Mouse (Mus musculus) embryonic facial prominence, embryonic 13.5 days (tissue): ENCODE measurements around the gene Rgs7. TPM values are rescaled to one million over a fixed set of nuclear protein-coding genes. Genes with fewer than 3 reads are reported as not detected.

Experiments
- ATAC-seq: fragments of 200-750 bp; cut with Nextera tagmentation; 2 replicates; pipeline ENCODE4 v1.8.0; 2017; ENCODE audit warnings: low read depth; ENCODE audit not compliant: insufficient number of reproducible peaks, insufficient read depth, low FRiP score, low TSS enrichment
- H3K27ac ChIP-seq: fragments of 300-500 bp; sonication (generic); 2 replicates; pipeline ENCODE4 v1.5.1; 2015; ENCODE audit warnings: moderate library complexity, mild to moderate bottlenecking, inconsistent platforms
- H3K27me3 ChIP-seq: fragments of 300-500 bp; sonication (generic); 2 replicates; pipeline ENCODE4 v1.6.1; 2015; ENCODE audit warnings: mild to moderate bottlenecking, inconsistent platforms
- H3K36me3 ChIP-seq: fragments of 300-500 bp; sonication (generic); 2 replicates; pipeline ENCODE4 v1.6.1; 2015; ENCODE audit warnings: mild to moderate bottlenecking, inconsistent platforms
- H3K4me1 ChIP-seq: fragments of 300-500 bp; sonication (generic); 2 replicates; pipeline ENCODE4 v1.6.1; 2015; ENCODE audit warnings: inconsistent platforms
- H3K4me2 ChIP-seq: fragments of 300-500 bp; sonication (generic); 2 replicates; pipeline ENCODE4 v1.6.1; 2015; ENCODE audit warnings: moderate library complexity, mild to moderate bottlenecking, inconsistent platforms
- H3K4me3 ChIP-seq: fragments of 300-500 bp; sonication (generic); 2 replicates; pipeline ENCODE4 v1.5.1; 2015; ENCODE audit warnings: mild to moderate bottlenecking, inconsistent platforms
- H3K9ac ChIP-seq: fragments of 300-500 bp; sonication (generic); 2 replicates; pipeline ENCODE4 v1.6.1; 2015; ENCODE audit warnings: mild to moderate bottlenecking, inconsistent platforms
- H3K9me3 ChIP-seq: fragments of 300-500 bp; sonication (generic); 2 replicates; pipeline ENCODE4 v1.6.1; 2016; ENCODE audit warnings: inconsistent platforms
- WGBS: fragments of 180-500 bp; shearing (Covaris S2); methylation state at CpG from one replicate; pipeline ENCODE4 v1.1.7; 2015; ENCODE audit warnings: mixed read lengths; 5-methylcytosine and 5-hydroxymethylcytosine counted together
- polyA plus RNA-seq: library from polyadenylated mRNA; unstranded; fragments of >200 nt; fragmentation: Nextera tagmentation; extraction: Ambion mirVana; gene quantifications from 2 replicates; pipeline ENCODE4 v1.2.1, GENCODE M21; 2015

Rgs7 gene
- polyA plus RNA-seq, 1 experiment from 2014 or later = 3.2 TPM

- Histone ChIP-seq H3K27me3 (no peaks in the 10 kb centered on the region), H3K9me3 (no peaks in the 10 kb centered on the region), H3K36me3 (no peaks in the 10 kb centered on the region), H3K4me3 (no peak overlapping the region), H3K9ac (no peak overlapping the region), H3K27ac (no peak overlapping the region), H3K4me2 (no peak overlapping the region), H3K4me1 (no peaks in the 10 kb centered on the region)
- no peak for ATAC-seq
- WGBS = 80% methylated on average over 5 of the region's 5 CpGs
Observed at GRCm38 (mm10) chr1:175473060-175473459, 19.2 kb downstream of the Rgs7 start.

- Histone ChIP-seq H3K9me3 (no peaks in the 10 kb centered on the region), H3K9ac (no peak overlapping the region), H3K27ac (no peak overlapping the region), H3K36me3 (no peaks in the 10 kb centered on the region), H3K4me3 (no peak overlapping the region), H3K4me2 (no peak overlapping the region), H3K4me1 (no peaks in the 10 kb centered on the region), H3K27me3 (no peaks in the 10 kb centered on the region)
- ATAC-seq = no peak
- WGBS = 59% methylated on average over 8 of the region's 8 CpGs
Observed at GRCm38 (mm10) chr1:175469087-175469788, 23.1 kb downstream of the Rgs7 start.

- H3K4me1 ChIP-seq = no peaks in the 10 kb centered on the region
- H3K27me3 ChIP-seq = no peaks in the 10 kb centered on the region
- H3K27ac ChIP-seq = no peak overlapping the region
- no peak overlapping the region for H3K9ac ChIP-seq
- 66% methylated on average over 2 of the region's 2 CpGs for whole genome bisulfite sequencing
- no peaks in the 10 kb centered on the region for H3K9me3 ChIP-seq
- H3K4me2 ChIP-seq = no peak overlapping the region
- H3K36me3 ChIP-seq = no peaks in the 10 kb centered on the region
- H3K4me3 ChIP-seq = no peak overlapping the region
- ATAC-seq = no peak
Observed at GRCm38 (mm10) chr1:175464566-175464965, 27.7 kb downstream of the Rgs7 start.

- Histone ChIP-seq H3K4me1 (no peaks in the 10 kb centered on the region), H3K4me2 (no peak overlapping the region), H3K27me3 (no peaks in the 10 kb centered on the region), H3K9ac (no peak overlapping the region), H3K27ac (no peak overlapping the region), H3K36me3 (no peaks in the 10 kb centered on the region), H3K9me3 (no peaks in the 10 kb centered on the region), H3K4me3 (no peak overlapping the region)
- WGBS = 89% methylated on average over 2 of the region's 2 CpGs
- no peak for ATAC-seq
Observed at GRCm38 (mm10) chr1:175462351-175462750, 29.9 kb downstream of the Rgs7 start.

- ATAC-seq = no peak
- no peak overlapping the region for H3K9ac ChIP-seq
- H3K36me3 ChIP-seq = no peaks in the 10 kb centered on the region
- H3K4me3 ChIP-seq = no peak overlapping the region
- H3K9me3 ChIP-seq = no peaks in the 10 kb centered on the region
- 84% methylated on average over 6 of the region's 6 CpGs for WGBS
- no peak overlapping the region for H3K27ac ChIP-seq
- no peaks in the 10 kb centered on the region for H3K4me1 ChIP-seq
- H3K4me2 ChIP-seq = no peak overlapping the region
- no peaks in the 10 kb centered on the region for H3K27me3 ChIP-seq
Observed at GRCm38 (mm10) chr1:175454041-175454636, 38.2 kb downstream of the Rgs7 start.

- no peaks in the 10 kb centered on the region for H3K36me3 ChIP-seq
- 20% methylated on average over 5 of the region's 5 CpGs for WGBS
- H3K4me3 ChIP-seq = no peak overlapping the region
- no peaks in the 10 kb centered on the region; the same call in 1 of the 2 replicates for H3K27me3 ChIP-seq
- H3K27ac ChIP-seq = no peak overlapping the region
- no peaks in the 10 kb centered on the region for H3K4me1 ChIP-seq
- no peaks in the 10 kb centered on the region for H3K9me3 ChIP-seq
- H3K4me2 ChIP-seq = no peak overlapping the region
- H3K9ac ChIP-seq = no peak overlapping the region
- no peak for ATAC-seq
Observed at GRCm38 (mm10) chr1:175448017-175448416, 44.3 kb downstream of the Rgs7 start.

DNA sequence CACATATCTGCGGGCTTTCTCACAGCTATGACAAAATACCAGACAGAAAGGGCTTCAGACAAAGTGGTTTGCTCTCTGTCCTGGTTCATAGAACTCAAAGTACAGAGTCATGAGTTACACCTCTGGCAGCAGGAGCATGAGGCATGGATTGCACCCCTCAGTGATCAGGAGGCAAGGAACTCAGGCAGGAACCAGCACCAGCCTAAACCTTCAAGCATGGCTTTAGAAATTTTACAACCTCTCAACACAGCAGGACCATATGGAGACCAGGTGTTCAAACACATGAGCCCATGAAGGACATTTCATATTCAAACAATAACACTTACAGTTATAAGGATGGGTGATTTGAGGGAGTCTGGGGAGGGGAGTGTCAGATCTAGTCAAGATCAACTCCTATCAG lies 49.4 kb downstream of the Rgs7 start:
- H3K36me3 ChIP-seq = no peaks in the 10 kb centered on the region
- H3K27me3 ChIP-seq = no peaks in the 10 kb centered on the region; the same call in 1 of the 2 replicates
- H3K9me3 ChIP-seq = no peaks in the 10 kb centered on the region
- H3K4me3 ChIP-seq = no peak overlapping the region
- no peak overlapping the region for H3K27ac ChIP-seq
- 95% methylated on average over 1 of the region's 1 CpGs for WGBS
- H3K4me2 ChIP-seq = no peak overlapping the region
- H3K9ac ChIP-seq = no peak overlapping the region
- no peaks in the 10 kb centered on the region for H3K4me1 ChIP-seq
- ATAC-seq = no peak

DNA sequence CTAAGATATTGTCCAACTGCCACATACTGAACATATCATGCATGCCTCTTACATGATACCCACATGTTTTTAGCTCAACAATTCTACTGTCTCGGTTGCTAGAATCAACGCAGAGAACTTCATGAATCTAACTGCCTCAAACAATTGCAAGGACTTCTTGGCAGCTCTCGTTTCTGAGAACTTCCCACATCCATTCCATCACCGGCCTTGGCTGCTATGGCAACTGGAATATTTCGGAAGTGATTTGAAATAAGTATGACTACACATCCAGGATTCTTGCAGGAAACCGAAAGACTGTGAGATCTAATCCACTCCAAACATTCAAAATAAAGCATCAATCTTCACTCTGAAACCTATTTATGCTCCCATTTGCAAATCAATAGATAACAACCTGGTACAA lies 50.3 kb downstream of the Rgs7 start:
- H3K36me3 ChIP-seq = no peaks in the 10 kb centered on the region
- H3K27me3 ChIP-seq = no peaks in the 10 kb centered on the region; the same call in 1 of the 2 replicates
- no peak for ATAC-seq
- H3K4me2 ChIP-seq = no peak overlapping the region
- no peak overlapping the region for H3K27ac ChIP-seq
- no peak overlapping the region for H3K4me3 ChIP-seq
- no peaks in the 10 kb centered on the region for H3K9me3 ChIP-seq
- no peaks in the 10 kb centered on the region for H3K4me1 ChIP-seq
- H3K9ac ChIP-seq = no peak overlapping the region
- 81% methylated on average over 6 of the region's 6 CpGs for WGBS

GRCm38 (mm10) chr1:175433622-175434204 lies 58.6 kb downstream of the Rgs7 start:
- Histone ChIP-seq H3K27ac (no peak overlapping the region), H3K27me3 (no peaks in the 10 kb centered on the region), H3K9ac (no peak overlapping the region), H3K4me2 (no peak overlapping the region), H3K4me3 (no peak overlapping the region), H3K36me3 (no peaks in the 10 kb centered on the region), H3K9me3 (no peaks in the 10 kb centered on the region), H3K4me1 (no peaks in the 10 kb centered on the region)
- WGBS = 84% methylated on average over 14 of the region's 14 CpGs
- ATAC-seq = no peak

DNA sequence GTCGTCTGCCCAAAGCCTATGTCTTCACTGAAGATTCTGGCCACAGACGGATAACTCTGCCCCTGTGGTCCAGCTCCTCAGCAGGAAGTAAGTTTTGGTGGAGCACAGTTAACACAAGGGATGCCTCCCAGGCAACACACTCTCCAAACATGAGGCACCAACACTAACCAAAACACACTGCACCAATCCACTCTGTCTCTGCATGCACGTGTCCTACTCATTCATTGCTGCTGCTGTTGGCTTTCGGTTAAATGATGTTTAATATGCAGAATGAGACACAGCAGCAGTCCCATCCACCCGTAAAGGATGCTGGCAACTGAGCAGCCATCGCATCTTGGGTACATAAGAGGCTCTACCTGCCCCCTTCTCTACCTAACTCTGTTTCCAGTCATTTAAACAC lies 59.2 kb downstream of the Rgs7 start:
- Histone ChIP-seq H3K36me3 (no peaks in the 10 kb centered on the region), H3K4me1 (no peaks in the 10 kb centered on the region), H3K27me3 (no peaks in the 10 kb centered on the region), H3K27ac (no peak overlapping the region), H3K9ac (no peak overlapping the region), H3K9me3 (no peaks in the 10 kb centered on the region), H3K4me2 (no peak overlapping the region), H3K4me3 (no peak overlapping the region)
- no peak for ATAC-seq
- WGBS = 81% methylated on average over 6 of the region's 6 CpGs

- no peak overlapping the region for H3K4me3 ChIP-seq
- H3K4me1 ChIP-seq = peaks cover 12% of the 10 kb centered on the region; the same call in 1 of the 2 replicates
- no peaks in the 10 kb centered on the region for H3K36me3 ChIP-seq
- ATAC-seq = no peak
- H3K27ac ChIP-seq = no peak overlapping the region
- H3K9me3 ChIP-seq = no peaks in the 10 kb centered on the region
- H3K9ac ChIP-seq = no peak overlapping the region
- H3K4me2 ChIP-seq = no peak overlapping the region
- WGBS = 64% methylated on average over 4 of the region's 4 CpGs
- no peaks in the 10 kb centered on the region for H3K27me3 ChIP-seq
Observed at GRCm38 (mm10) chr1:175431356-175432053, 60.8 kb downstream of the Rgs7 start.
